Mouse (Mus musculus) midbrain, embryonic 13.5 days (tissue): ENCODE measurements around the gene Mphosph9. TPM values are rescaled to one million over a fixed set of nuclear protein-coding genes. Genes with fewer than 3 reads are reported as not detected.
A peak's percentile ranks its signal among the peaks of the same experiment; 100 is the strongest.

Experiments
- ATAC-seq: fragments of 200-750 bp; cut with Nextera tagmentation; 2 replicates; pipeline ENCODE4 v1.8.0; 2017; ENCODE audit warnings: mild to moderate bottlenecking, moderate TSS enrichment, moderate library complexity
- H3K27ac ChIP-seq: fragments of 300-500 bp; sonication (generic); 2 replicates; pipeline ENCODE4 v1.5.1; 2015; ENCODE audit warnings: inconsistent platforms, mild to moderate bottlenecking, moderate library complexity
- H3K27me3 ChIP-seq: fragments of 300-500 bp; sonication (generic); 2 replicates; pipeline ENCODE4 v1.6.1; 2015; ENCODE audit warnings: mild to moderate bottlenecking, inconsistent platforms
- H3K36me3 ChIP-seq: fragments of 300-500 bp; sonication (generic); 2 replicates; pipeline ENCODE4 v1.6.1; 2015; ENCODE audit warnings: mild to moderate bottlenecking, inconsistent platforms
- H3K4me1 ChIP-seq: fragments of 300-500 bp; sonication (generic); replicated peaks from 2 replicates; pipeline ENCODE4 v1.6.1; 2015; ENCODE audit warnings: inconsistent platforms
- H3K4me2 ChIP-seq: fragments of 300-500 bp; sonication (generic); replicated peaks from 2 replicates; pipeline ENCODE4 v1.6.1; 2015; ENCODE audit warnings: moderate library complexity, mild to moderate bottlenecking, inconsistent platforms
- H3K4me3 ChIP-seq: fragments of 300-500 bp; sonication (generic); replicated peaks from 2 replicates; pipeline ENCODE4 v1.5.1; 2015; ENCODE audit warnings: mild to moderate bottlenecking, inconsistent platforms
- H3K9ac ChIP-seq: fragments of 300-500 bp; sonication (generic); replicated peaks from 2 replicates; pipeline ENCODE4 v1.6.1; 2015; ENCODE audit warnings: mild to moderate bottlenecking, inconsistent platforms
- H3K9me3 ChIP-seq: fragments of 300-500 bp; sonication (generic); 2 replicates; pipeline ENCODE4 v1.6.1; 2016; ENCODE audit warnings: mild to moderate bottlenecking, inconsistent platforms
- WGBS: fragments of 180-500 bp; shearing (Covaris S2); methylation state at CpG from one replicate; pipeline ENCODE4 v1.1.7; 2015; 5-methylcytosine and 5-hydroxymethylcytosine counted together
- polyA plus RNA-seq: library from polyadenylated mRNA; unstranded; fragments of >200 nt; fragmentation: Nextera tagmentation; extraction: Ambion mirVana; gene quantifications from 2 replicates; pipeline ENCODE4 v1.2.1, GENCODE M21; 2015

Gene Mphosph9
- polyA plus RNA-seq, 1 experiment from 2014 or later, result 16.5 TPM

DNA sequence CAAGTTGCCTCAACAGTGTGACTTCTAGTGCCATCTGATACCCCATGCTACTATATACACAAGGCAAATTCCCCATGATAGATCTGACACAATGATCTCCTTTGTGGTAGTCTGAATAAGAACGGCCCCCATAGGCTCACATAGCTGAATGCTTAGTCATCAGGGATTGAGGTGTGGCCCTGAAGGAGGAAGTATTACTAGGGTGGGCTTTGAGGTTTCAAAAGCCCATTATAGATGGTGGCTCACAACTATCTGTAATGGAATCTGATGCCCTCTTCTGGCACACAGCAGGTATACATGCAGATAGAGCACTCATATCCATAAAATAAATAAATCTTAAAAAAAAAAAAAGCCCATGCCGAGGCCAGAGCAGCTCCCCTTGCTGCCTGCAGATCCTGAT lies 68.6 kb downstream of the Mphosph9 start:
- Histone ChIP-seq H3K27ac (no peak overlapping the region), H3K4me2 (no peak overlapping the region), H3K9me3 (no peaks in the 10 kb centered on the region), H3K4me3 (no peak overlapping the region), H3K27me3 (no peaks in the 10 kb centered on the region), H3K9ac (no peak overlapping the region), H3K36me3 (peaks cover 91% of the 10 kb centered on the region), H3K4me1 (no peaks in the 10 kb centered on the region)
- 78% methylated on average over 2 of the region's 2 CpGs for WGBS
- no peak for ATAC-seq

GRCm38 (mm10) chr5:124258026-124258425 lies 69.7 kb downstream of the Mphosph9 start:
- H3K27ac ChIP-seq, result no peak overlapping the region
- no peak for ATAC-seq
- peaks cover 89% of the 10 kb centered on the region for H3K36me3 ChIP-seq
- H3K27me3 ChIP-seq, result no peaks in the 10 kb centered on the region
- H3K4me3 ChIP-seq, result no peak overlapping the region
- no peak overlapping the region for H3K4me2 ChIP-seq
- H3K4me1 ChIP-seq, result no peaks in the 10 kb centered on the region
- H3K9me3 ChIP-seq, result no peaks in the 10 kb centered on the region
- WGBS, result 100% methylated on average over 1 of the region's 1 CpGs
- no peak overlapping the region for H3K9ac ChIP-seq

GRCm38 (mm10) chr5:124255141-124255540 lies 72.6 kb downstream of the Mphosph9 start:
- H3K4me2 ChIP-seq, result no peak overlapping the region
- peaks cover 7% of the 10 kb centered on the region for H3K4me1 ChIP-seq
- no peaks in the 10 kb centered on the region for H3K27me3 ChIP-seq
- WGBS, result 93% methylated on average over 7 of the region's 7 CpGs
- no peak overlapping the region for H3K27ac ChIP-seq
- no peak overlapping the region for H3K9ac ChIP-seq
- H3K9me3 ChIP-seq, result no peaks in the 10 kb centered on the region
- ATAC-seq, result no peak
- no peak overlapping the region for H3K4me3 ChIP-seq
- H3K36me3 ChIP-seq, result peaks cover 62% of the 10 kb centered on the region

DNA sequence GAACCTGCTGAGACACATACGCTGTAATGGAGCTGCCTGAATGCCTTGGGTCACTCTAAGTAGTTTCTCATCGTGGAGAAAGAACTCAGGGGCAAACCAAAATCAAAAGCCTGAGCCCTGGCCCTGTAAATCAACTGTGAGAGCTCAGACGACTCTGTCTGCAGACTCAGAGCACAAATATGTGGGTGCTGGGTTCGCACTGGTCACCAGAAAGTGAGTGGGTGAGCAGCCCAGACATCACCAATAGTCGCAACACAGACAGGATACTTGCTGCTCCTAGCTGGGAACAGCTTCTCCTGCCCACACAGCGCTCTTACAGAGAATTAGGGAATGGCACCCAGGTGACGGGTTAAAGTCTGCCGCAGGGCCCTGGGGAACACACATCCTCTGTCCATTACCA lies 74.2 kb downstream of the Mphosph9 start:
- ATAC-seq, result no peak
- Histone ChIP-seq H3K4me1 (peaks cover 15% of the 10 kb centered on the region), H3K9me3 (no peaks in the 10 kb centered on the region), H3K36me3 (peaks cover 47% of the 10 kb centered on the region), H3K27ac (no peak overlapping the region), H3K9ac (no peak overlapping the region), H3K27me3 (no peaks in the 10 kb centered on the region), H3K4me2 (no peak overlapping the region), H3K4me3 (no peak overlapping the region)
- 84% methylated on average over 8 of the region's 8 CpGs for whole genome bisulfite sequencing

DNA sequence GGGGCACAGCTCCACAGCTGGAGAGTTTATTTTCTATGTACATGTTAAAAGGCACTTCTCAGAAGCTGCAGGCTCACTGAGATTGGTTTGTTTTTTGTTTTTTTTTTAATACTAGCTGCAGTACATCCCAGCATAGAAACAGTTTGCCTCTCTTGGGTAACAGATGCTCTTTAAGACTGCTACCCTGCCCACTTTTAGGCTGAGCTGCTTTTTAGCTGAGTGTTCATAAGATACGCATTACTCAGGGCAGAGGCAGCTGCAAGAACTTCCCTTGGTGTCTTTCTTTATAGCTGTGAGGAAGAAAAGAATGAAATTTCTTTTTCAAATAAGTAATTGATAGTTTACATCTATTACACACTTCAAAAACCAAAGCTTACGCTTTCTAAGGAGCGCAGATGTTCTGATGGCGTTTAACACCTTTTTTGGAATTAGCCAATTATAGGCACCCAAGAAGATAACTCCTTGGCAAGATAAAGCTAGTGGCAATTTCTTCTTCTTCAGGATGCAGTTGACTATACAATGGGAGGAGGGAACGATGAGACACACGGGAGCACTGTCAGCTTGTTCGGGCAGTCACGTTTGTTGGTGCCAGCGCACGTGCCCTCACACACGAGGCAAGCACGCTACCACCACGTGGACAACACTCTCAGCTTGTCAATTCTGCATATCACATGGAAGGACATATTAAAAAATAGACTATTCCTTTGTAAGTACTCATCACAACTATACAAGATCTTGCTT lies 75.0 kb downstream of the Mphosph9 start:
- Histone ChIP-seq H3K9ac (no peak overlapping the region), H3K27me3 (no peaks in the 10 kb centered on the region), H3K4me3 (no peak overlapping the region), H3K4me2 (no peak overlapping the region), H3K36me3 (peaks cover 39% of the 10 kb centered on the region), H3K4me1 (peaks cover 23% of the 10 kb centered on the region), H3K27ac (no peak overlapping the region), H3K9me3 (no peaks in the 10 kb centered on the region)
- no peak for ATAC-seq
- WGBS, result 91% methylated on average over 13 of the region's 13 CpGs

DNA sequence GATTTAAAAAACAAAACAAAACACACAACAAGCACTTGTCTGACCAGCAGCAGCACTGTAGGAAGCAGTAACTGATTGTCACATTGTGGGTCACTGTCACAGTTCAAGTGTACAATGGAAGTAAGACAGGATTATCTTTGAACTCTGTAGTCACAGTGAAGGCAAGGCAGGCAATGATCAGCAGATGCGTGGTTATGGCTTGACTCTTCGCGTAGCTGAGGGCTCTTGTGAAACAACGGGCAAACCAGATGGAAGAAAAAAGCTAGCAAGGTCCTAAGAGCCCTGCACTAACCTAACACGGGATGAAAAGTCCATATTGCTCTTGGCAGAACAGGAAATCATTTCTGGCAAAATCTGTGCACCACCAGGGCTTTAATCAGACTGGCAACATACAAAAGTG lies 76.7 kb downstream of the Mphosph9 start:
- Histone ChIP-seq H3K27ac (no peak overlapping the region), H3K9ac (no peak overlapping the region), H3K4me2 (no peak overlapping the region), H3K27me3 (no peaks in the 10 kb centered on the region), H3K9me3 (no peaks in the 10 kb centered on the region), H3K4me1 (peaks cover 32% of the 10 kb centered on the region), H3K36me3 (peaks cover 22% of the 10 kb centered on the region), H3K4me3 (no peak overlapping the region)
- 85% methylated on average over 5 of the region's 5 CpGs for WGBS
- ATAC-seq, result no peak

GRCm38 (mm10) chr5:124249614-124250591 lies 77.9 kb downstream of the Mphosph9 start, which contains the start of gene Pitpnm2:
TSS of gene Pitpnm2 (minus strand) at chr5:124249760.
- peak within 1 kb of the TSS; percentile 68 for H3K4me3 ChIP-seq
- H3K27me3 ChIP-seq, result no peaks in the 10 kb centered on the region
- peak within 1 kb of the TSS; percentile 75 for H3K27ac ChIP-seq
- peak within 1 kb of the TSS; percentile 83 for H3K9ac ChIP-seq
- peak within 1 kb of the TSS; percentile 88 for H3K4me2 ChIP-seq
- H3K9me3 ChIP-seq, result no peaks in the 10 kb centered on the region
- peaks cover 12% of the 10 kb centered on the region for H3K36me3 ChIP-seq
- 2% methylated on average over 85 of the region's 90 CpGs for WGBS
- ATAC-seq, result peak; percentile 90
- peaks cover 32% of the 10 kb centered on the region for H3K4me1 ChIP-seq

DNA sequence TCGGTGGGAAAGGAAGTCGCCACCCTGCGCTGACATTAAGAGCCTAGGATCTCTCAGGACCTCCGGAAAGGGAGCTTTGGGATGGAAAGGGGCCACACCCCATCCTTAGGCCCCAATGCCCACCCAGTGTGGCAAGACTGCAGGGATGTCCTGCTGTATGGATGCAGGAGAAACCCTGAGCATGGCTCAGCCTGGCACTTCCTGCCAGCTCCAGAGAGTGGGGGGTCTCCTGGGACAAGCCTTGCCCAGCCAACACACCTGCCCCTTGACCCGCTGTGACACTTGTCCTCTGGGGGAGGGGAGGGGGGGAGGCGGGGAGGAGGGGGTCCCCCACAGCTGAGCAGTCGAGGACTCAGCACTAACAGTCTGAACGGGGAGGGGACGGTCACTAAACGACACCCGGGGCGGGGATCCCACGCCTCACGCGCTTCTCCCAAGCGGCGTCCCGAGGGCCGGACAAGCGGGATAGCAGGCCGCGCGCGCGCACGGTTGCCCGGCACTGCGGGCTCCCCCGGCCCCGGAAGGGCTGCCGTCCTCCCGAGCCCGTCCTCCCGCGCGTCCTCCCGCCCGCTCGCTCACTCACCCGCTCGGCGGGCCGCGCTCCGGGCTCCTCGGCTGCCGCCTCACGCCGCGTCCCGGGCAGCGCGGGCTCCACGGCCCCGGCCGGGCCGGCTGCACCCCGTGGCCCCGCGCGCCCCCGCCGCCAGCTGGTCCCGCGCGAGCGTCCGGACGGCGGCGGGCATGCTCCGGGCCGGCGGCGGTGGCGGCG lies 78.7 kb downstream of the Mphosph9 start:
- Histone ChIP-seq H3K4me1 (peaks cover 32% of the 10 kb centered on the region), H3K36me3 (peaks cover 8% of the 10 kb centered on the region), H3K27me3 (no peaks in the 10 kb centered on the region), H3K9me3 (no peaks in the 10 kb centered on the region), H3K4me3 (peak overlapping the region; percentile 68), H3K9ac (peak overlapping the region; percentile 83), H3K27ac (peak overlapping the region; percentile 75), H3K4me2 (peak overlapping the region; percentile 88)
- peak; percentile 80 for ATAC-seq
- WGBS, result under 1% methylated on average over 69 of the region's 77 CpGs

GRCm38 (mm10) chr5:124247986-124248626 lies 79.7 kb downstream of the Mphosph9 start:
- H3K27me3 ChIP-seq, result no peaks in the 10 kb centered on the region
- peak overlapping the region; percentile 83; the same call in 1 of the 2 replicates for H3K9ac ChIP-seq
- no peaks in the 10 kb centered on the region; the same call in 1 of the 2 replicates for H3K36me3 ChIP-seq
- no peak for ATAC-seq
- peaks cover 32% of the 10 kb centered on the region for H3K4me1 ChIP-seq
- peak overlapping the region; percentile 68 for H3K4me3 ChIP-seq
- H3K27ac ChIP-seq, result 0 out of 2 replicates have a peak overlapping the region, but pooled peaks have one; percentile 25
- H3K4me2 ChIP-seq, result peak overlapping the region; percentile 88
- WGBS, result 18% methylated on average over 9 of the region's 9 CpGs
- H3K9me3 ChIP-seq, result no peaks in the 10 kb centered on the region

DNA sequence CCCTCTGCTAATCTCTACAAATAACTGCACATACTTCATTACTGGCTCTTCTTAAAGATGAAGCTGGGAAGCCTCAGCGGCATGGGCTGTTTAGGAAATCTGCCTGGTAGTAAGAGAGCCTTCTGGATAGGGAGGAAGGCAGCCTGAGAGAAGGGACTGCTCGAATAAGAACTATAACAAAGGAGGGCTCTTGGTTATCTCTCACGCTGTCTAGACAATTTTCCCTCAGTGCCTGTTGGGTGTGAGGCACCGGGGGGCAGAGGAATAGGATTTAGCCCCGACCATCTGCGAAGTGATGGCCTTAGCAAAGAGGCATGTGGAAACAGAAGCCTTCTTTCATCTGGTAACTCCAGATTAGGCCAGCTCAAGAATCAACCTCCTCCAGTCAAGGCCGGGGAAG lies 80.5 kb downstream of the Mphosph9 start:
- ATAC-seq, result no peak
- Histone ChIP-seq H3K9ac (no peak overlapping the region), H3K27me3 (no peaks in the 10 kb centered on the region), H3K4me2 (peak overlapping the region; percentile 88; the same call in 1 of the 2 replicates), H3K4me3 (no peak overlapping the region), H3K4me1 (peaks cover 35% of the 10 kb centered on the region), H3K36me3 (no peaks in the 10 kb centered on the region; the same call in 1 of the 2 replicates), H3K9me3 (no peaks in the 10 kb centered on the region), H3K27ac (no peak overlapping the region)
- WGBS, result 17% methylated on average over 7 of the region's 7 CpGs

GRCm38 (mm10) chr5:124244885-124245284 lies 82.9 kb downstream of the Mphosph9 start:
- no peak overlapping the region for H3K9ac ChIP-seq
- no peak for ATAC-seq
- H3K4me3 ChIP-seq, result no peak overlapping the region
- peaks cover 45% of the 10 kb centered on the region for H3K4me1 ChIP-seq
- H3K27me3 ChIP-seq, result no peaks in the 10 kb centered on the region
- no peak overlapping the region for H3K4me2 ChIP-seq
- no peaks in the 10 kb centered on the region; the same call in 1 of the 2 replicates for H3K36me3 ChIP-seq
- WGBS, result 96% methylated on average over 7 of the region's 7 CpGs
- H3K27ac ChIP-seq, result no peak overlapping the region
- H3K9me3 ChIP-seq, result no peaks in the 10 kb centered on the region
